Mouse (Mus musculus) kidney, adult 18-20 months (tissue): Measurements from ENCODE around the gene D430042O09Rik.

ENCODE experiments used
- DNase-seq: peaks from one replicate; pipeline ENCODE4 v3.0.0; 2021

D430042O09Rik gene

DNA sequence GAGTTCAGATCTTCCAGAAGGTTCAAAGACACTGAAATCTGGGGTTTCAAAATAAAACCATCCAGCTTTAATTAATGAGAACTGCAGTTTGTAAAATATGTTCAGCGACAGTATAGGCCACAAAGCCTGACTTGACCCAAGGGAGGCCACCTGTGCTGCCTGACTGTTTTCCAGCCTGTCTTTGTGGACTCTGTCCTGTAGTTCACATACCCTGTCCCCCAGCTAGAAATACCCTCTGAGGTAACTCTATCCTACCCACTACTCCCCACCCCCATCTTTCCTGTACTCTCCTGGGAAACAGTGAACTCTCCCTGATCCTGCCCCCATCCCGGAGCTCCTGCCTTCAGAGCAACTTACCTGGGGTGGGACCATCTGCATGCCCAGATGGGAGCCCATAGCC, 175.5 kb downstream of the D430042O09Rik start:
- DNase-seq, result no peak

DNA sequence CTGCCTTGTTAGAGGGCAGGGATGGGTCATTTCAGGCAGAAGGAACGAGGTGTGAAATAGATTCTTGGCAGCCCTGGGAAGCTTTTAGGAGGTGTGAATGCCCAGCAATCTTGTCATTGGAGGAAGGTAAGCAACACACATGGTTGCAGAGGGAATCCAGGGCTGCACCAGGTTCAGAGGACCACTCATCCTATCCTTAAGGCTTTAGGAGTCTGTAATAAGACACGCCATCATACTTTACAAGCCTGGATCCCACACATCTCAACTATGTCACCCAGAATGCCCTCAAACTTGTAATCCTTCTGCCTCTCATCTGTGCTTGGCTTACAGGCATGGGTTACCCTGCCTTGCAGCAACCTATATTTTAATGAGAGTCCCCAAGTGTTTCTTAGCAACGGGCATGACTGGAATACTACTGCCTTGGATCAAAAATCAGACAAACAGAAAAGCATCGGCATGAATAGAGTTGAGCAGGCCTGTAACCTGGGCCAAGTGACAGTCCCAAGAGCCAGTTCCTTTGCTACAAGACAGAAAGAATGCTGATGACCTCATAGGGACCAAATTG, 178.5 kb downstream of the D430042O09Rik start:
- DNase-seq, result no peak

GRCm38 (mm10) chr7:125887124-125887523, 179.4 kb downstream of the D430042O09Rik start:
- DNase-seq, result no peak

DNA sequence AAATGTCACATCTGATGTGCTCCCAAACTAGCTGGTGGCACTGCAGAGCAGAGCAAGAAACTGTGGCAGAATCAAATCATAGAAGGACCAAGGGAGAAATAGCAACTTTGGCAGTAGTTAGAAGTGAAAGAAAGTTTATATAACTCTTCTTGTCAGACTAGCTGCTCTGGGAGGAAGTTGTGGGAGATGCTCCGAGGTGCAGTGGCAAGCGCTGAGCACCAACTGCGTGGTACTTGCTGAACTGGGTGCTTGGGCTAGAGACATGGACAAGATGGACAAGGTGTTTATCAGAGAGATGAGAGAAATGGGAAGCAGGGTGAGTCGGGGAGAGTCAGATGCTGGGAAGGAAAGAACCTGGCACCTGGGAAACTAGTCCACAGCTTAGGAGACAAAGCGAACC, 180.1 kb downstream of the D430042O09Rik start:
- no peak for DNase-seq

GRCm38 (mm10) chr7:125888373-125888772, 180.7 kb downstream of the D430042O09Rik start:
- DNase-seq, result no peak

DNA sequence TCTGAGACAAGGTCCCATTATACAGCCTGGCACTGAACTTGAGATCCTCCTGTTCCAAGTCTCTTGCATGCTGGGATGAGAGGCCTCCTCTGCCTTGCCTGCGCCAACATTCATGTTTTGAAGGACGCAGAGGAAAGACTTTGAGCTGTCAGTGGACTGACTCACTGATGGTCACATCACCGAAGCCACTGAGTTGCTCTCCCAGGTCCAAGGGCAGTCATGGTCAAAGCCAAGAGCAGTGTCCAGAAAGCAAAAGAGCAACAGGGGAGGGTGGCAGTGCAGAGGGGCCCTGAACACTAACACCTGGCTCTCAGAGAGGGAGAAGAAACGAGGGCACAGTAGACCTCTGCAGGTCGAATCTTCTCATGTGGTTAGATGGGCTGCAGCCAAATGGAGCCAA, 185.9 kb downstream of the D430042O09Rik start:
- DNase-seq, result no peak

GRCm38 (mm10) chr7:125897059-125897458, 189.4 kb downstream of the D430042O09Rik start:
- DNase-seq, result no peak

DNA sequence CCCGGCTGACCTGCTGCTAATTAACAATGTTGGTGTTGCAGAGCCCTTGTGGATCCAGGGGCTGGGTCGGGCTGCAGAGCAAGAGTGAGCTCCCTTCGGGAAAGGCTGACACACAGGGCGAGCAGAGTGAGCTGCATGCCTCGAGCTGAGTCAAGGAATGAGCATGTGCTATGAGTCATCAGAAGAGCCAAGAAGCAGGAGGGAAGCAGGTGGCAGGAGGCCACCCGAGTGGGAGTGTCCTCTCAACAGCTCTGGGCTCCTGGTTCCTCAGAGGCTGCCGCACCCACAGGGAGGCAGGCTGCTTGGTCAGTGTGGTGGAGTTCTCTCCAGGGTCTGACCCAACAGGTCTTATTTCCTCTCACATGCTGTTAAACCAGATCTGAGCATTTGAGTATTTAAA, 191.3 kb downstream of the D430042O09Rik start:
- no peak for DNase-seq

- no peak for DNase-seq
These were observed 192.2 kb downstream of the D430042O09Rik start for GRCm38 (mm10) chr7:125899916-125900315.

GRCm38 (mm10) chr7:125900386-125901161, 192.9 kb downstream of the D430042O09Rik start:
- DNase-seq, result no peak

- no peak for DNase-seq
These were observed 213.1 kb downstream of the D430042O09Rik start for GRCm38 (mm10) chr7:125920801-125921200.

- DNase-seq, result no peak
These were observed 216.4 kb downstream of the D430042O09Rik start for GRCm38 (mm10) chr7:125924044-125924443.
